Mouse (Mus musculus): ENCODE measurements at regions not wholly inside any gene's neighbourhood (a gene's known extent, or its start where the extent isn't known, plus 50 kb on each side); places are given as distances from the start of the nearest gene placed in this dataset.

DNA sequence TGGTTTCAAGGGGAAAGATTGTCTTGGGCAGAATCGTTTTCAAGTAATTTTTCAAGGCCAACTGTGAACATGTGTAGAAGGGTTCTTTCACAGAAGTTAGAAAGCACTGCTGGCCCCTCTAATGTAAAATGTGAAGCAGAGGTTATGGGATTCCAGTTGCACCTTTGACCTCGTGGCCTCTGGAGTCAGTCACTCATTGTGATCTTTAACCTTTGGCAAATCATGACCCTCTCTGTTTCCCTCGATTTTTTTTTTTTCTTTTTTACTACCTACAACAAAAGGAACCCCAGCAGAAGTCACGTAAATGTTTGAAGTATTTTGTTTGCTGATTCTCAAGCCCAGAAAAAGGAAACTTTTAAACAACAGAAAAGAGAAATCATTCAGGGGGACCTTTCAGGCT lies 234.8 kb upstream of the Gpc5 start:
- TF ChIP-seq CTCF (IDR thresholded peaks at IDR 0.05; ENCODE audit: borderline replicate concordance, control insufficient read depth, extremely low read depth, insufficient read depth, low read length, poor library complexity) (no peak), POLR2A (IDR thresholded peaks at IDR 0.05; ENCODE audit: control insufficient read depth, extremely low read depth, insufficient read depth, low read length, poor library complexity) (no peak)
